Mouse (Mus musculus) cortical plate, adult 2 months (tissue): ENCODE data around the gene Actn4. TPM values are rescaled to one million over a fixed set of nuclear protein-coding genes. Genes with fewer than 3 reads are reported as not detected.

Experiments used
- H3K27ac ChIP-seq: fragments of 200-500 bp; 2 replicates; pipeline ENCODE4 v1.5.1; 2012; ENCODE audit warnings: low read length, control low read depth, inconsistent platforms; ENCODE audit not compliant: insufficient read depth
- H3K4me1 ChIP-seq: fragments of 200-500 bp; 2 replicates; pipeline ENCODE4 v1.6.1; 2011; ENCODE audit warnings: low read length; ENCODE audit not compliant: control insufficient read depth, insufficient read depth
- H3K4me3 ChIP-seq: fragments of 200-500 bp; 2 replicates; pipeline ENCODE4 v1.5.1; 2011; ENCODE audit warnings: mild to moderate bottlenecking, low read length, control low read depth; ENCODE audit not compliant: insufficient read depth
- CTCF ChIP-seq: fragments of 200-500 bp; IDR thresholded peaks from 2 replicates; pipeline ENCODE4 v1.5.1; 2011; ENCODE audit warnings: mild to moderate bottlenecking, control low read depth, low read length; ENCODE audit not compliant: insufficient read depth; ENCODE audit errors: extremely low read depth
- POLR2A ChIP-seq: fragments of 200-500 bp; IDR thresholded peaks from 2 replicates; pipeline ENCODE4 v1.6.1; 2011; ENCODE audit warnings: mild to moderate bottlenecking, low read length, control low read depth; ENCODE audit not compliant: insufficient read depth; ENCODE audit errors: extremely low read depth
- polyA plus RNA-seq: library from polyadenylated mRNA; depleted of rRNA; stranded (reverse); fragments of >200 nt; gene quantifications from 2 replicates; pipeline ENCODE4 v1.2.3, GENCODE M21; 2012

Gene Actn4
- polyA plus RNA-seq, 1 experiment, result 178 TPM

DNA sequence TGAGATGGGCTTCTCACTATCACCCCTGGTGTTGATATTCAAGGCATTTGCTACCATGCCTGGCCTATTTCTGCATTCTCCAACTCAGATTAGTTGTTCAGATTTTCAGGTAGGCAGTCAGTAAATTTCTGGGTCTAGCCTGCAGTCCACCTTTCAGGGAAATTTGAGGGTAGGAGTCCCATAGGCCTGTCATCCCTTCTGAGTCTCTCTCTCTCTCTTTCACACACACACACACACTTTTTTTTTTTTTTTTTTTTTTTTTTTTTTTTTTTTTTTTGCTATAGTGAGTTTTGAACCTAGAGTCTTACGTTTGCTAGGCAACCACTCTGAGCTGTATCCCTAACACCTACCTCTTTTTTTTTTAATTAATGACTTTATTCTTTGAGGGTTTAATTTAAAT lies 22.3 kb upstream of the Actn4 start:
- Histone ChIP-seq H3K4me3 (no peak overlapping the region), H3K4me1 (peaks cover 4% of the 10 kb centered on the region), H3K27ac (no peak overlapping the region)
- no peak for TF ChIP-seq POLR2A
- TF ChIP-seq CTCF, result no peak

DNA sequence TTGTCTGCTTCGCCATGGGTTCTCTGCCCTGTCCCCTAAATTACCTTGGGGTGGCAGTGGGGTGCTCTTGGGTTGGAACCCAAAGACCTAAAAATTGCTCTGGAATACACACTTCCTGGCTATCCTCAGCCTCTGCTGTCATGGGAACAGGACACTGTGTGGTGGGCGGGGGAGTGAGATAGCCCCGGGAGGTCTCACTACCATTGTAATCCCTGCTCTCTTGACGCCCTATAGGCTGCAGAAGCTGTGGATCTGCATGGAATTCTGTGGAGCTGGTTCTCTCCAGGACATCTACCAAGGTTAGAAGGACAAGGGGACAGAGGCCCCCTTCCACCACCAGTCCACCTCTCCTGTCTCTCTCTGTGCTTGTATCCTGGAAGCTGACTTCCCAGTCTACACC lies 21.7 kb upstream of the Actn4 start:
- Histone ChIP-seq H3K4me1 (peaks cover 4% of the 10 kb centered on the region), H3K4me3 (no peak overlapping the region), H3K27ac (no peak overlapping the region)
- TF ChIP-seq CTCF (no peak), POLR2A (no peak)

DNA sequence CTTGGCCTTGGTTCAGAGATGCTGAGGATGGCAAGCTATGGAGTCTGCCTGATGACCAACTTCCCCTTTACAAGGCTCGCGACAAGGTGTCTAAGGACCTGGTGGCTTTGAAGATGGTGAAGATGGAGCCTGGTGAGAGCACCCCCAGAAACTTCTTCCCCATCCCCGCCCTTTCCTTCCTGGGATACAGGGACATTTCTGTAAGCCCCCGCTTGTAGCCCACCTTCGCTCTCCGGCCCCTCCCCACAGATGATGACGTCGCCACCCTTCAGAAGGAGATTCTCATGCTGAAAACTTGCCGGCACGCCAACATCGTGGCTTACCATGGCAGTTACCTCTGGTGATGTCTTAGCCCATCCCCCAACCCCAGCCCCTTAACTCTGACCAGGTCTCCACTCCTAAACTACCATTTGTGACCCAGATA lies 21.0 kb upstream of the Actn4 start:
- no peak for TF ChIP-seq POLR2A
- no peak for TF ChIP-seq CTCF
- Histone ChIP-seq H3K27ac (no peak overlapping the region), H3K4me1 (peaks cover 4% of the 10 kb centered on the region), H3K4me3 (no peak overlapping the region)

DNA sequence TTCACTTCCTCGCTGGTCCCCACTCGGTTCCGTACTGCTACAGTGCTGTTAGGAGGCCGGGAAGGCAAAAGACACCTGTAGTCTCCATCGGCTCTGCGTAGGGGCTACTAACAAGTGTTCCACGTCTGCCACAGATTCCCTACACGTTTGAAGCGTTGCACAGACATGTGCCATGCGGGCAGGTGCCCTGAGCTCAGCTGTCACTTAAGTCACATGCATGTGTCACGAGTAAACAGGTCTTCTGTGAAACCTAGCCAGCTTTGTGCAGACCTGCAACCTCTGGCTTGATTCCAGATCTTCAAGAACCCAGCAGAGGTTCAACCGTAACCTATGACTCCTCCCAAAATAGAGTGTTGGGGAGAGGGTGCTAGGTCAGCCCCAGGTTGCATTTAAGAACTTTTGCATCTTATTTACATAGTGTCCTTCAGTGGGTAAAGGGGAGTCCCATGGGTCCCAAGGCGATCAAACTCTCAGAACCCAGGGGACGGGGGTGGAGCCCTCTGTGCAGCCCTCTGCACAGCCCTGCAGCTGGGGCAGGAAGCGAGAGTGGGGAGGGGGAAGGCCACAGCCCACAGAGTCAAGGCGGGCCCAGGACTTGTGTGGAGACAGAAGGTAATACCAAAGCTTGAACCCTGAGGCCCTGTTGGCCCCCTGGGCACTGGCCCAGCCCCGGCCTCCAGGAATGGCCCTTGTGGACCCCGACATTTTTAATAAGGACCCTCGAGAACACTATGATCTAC lies 20.3 kb upstream of the Actn4 start:
- H3K4me1 ChIP-seq, result peaks cover 4% of the 10 kb centered on the region
- TF ChIP-seq CTCF, result no peak
- no peak for TF ChIP-seq POLR2A
- 0 out of 2 replicates have a peak overlapping the region, but pooled peaks have one; percentile 0 for H3K27ac ChIP-seq
- peak overlapping the region; percentile 64 for H3K4me3 ChIP-seq

DNA sequence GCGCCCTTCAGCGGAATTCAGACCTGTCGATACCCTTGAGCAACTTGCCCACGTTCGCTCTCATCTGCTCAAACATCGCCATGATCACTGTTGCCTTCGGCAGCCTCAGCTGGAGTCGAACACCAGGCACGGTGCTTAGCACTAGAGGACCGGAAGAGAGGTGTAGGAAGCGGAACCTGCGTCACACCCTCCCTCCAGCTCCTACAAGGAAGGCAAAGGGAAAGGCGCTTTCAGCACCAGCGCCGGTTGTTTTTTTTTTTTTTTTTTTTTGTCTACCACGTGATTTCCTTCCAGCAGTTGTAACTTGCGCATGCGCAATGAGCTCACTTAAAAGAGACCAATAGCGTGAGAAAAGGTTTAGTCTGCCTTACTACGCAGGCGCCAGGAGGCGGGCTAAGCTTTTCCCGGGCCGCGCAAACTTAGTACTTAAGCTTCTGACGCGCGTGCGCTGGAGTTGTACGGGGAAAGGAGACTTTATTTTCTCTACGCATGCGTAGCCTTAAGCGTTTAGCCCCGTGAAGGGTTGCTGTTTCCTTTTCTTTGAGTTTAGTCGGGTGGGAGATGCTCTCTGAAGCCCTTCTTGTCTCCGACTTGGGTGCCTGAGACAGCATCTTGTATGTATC lies 19.6 kb upstream of the Actn4 start, which contains the start of the genes Eif3k and Map4k1:
TSS of gene Eif3k (minus strand) at position 214 of the 623 bp plus-strand sequence.
TSS of gene Map4k1 (plus strand) at position 400 of the 623 bp plus-strand sequence.
- Histone ChIP-seq H3K4me3 (peak within 1 kb of the TSS; percentile 64), H3K4me1 (peaks cover 4% of the 10 kb centered on the region), H3K27ac (0 out of 2 replicates have a peak within 1 kb of the TSS, but pooled peaks have one; percentile 0)
- no peak for TF ChIP-seq CTCF
- peak; percentile 89 for TF ChIP-seq POLR2A

DNA sequence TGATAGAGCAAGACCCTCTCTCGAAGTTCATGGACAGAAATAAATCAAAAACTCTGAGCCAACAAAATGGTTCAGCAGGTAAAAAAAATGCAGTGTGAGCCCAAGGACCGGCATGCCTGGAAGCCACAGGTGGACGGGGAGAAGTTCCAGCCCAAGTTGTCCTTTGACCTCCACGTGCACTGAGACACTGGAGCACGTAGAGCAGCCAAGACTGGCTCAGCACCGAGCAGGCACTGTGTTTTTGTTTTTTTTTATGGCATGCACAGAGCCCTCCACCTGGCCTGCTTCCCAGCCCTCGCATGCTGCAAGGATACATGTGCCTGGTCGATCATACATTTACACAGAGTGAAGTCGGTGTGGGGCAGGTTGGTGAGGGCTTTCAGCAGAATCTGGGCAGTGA lies 15.4 kb upstream of the Actn4 start:
- Histone ChIP-seq H3K4me3 (no peak overlapping the region), H3K4me1 (peaks cover 4% of the 10 kb centered on the region), H3K27ac (no peak overlapping the region)
- no peak for TF ChIP-seq CTCF
- TF ChIP-seq POLR2A, result no peak

DNA sequence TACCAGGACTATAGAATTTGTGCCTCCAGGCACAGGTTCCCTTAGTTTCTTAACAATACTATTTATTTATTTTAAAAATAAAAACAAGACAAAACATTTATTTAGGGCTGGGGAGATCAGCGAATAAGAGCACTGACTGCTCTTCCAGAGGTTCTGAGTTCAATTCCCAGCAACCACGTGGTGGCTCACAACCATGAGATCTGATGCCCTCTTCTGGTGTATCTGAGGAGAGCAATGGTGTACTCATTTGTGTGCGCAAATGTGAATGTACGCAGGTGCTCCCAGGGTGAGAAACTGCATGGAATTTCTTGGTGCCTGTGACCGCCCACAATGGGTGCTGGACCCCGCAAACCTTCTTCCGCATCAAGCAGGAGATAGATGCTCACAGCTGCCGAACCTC lies 10.9 kb upstream of the Actn4 start:
- H3K4me3 ChIP-seq, result no peak overlapping the region
- no peaks in the 10 kb centered on the region for H3K4me1 ChIP-seq
- TF ChIP-seq CTCF (peak; percentile 39; the same call in 1 of the 2 replicates), POLR2A (no peak)
- H3K27ac ChIP-seq, result no peak overlapping the region

DNA sequence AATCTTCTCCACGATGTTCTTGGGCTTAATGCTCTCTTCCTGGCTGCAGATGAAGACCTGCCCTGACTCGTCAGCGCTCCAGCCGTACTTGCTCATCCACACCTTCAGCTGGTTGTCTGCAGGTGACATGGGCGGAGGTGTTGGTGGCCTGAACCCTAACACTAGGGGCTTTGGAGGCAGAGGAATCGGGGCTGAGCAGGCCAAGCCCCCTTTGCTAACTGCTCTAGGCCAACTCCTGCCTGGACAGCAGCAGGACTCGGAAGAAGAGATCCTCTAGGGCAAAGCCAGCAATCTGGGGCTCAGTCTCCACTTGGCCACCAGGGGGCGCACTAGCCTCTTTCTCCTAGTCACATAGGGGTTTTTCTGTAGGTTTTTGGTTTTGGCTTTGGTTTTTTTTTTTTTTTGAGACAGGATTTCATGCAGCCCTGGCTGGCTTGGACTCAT lies 10.4 kb upstream of the Actn4 start:
- Histone ChIP-seq H3K4me3 (no peak overlapping the region), H3K4me1 (no peaks in the 10 kb centered on the region), H3K27ac (no peak overlapping the region)
- TF ChIP-seq POLR2A (no peak), CTCF (peak; percentile 63)

DNA sequence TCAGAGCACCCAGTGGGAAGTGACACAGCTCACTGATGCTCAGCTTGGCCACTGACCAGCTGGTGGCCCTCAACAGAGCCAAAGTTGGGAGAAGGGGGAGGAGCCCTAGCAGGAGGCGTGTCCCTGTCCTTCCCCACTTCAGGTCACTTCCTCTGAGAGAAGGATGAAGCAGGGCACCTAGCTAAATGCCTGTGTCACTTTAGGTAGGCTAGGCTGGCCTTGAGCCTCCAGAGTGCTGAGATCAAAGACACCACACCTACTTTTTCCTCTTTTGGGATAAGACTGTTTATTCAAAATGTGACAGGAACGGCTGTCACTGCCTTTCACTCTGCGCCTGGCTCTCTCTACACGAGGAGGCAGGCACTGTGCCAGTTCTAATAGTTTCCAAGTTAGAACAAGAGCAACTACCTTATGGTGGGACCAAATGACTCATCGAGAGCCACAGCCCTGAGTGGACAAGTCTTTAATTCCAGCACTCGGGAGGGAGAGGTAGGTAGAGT lies 9.7 kb upstream of the Actn4 start:
- TF ChIP-seq POLR2A (no peak), CTCF (no peak)
- H3K4me1 ChIP-seq, result no peaks in the 10 kb centered on the region
- no peak overlapping the region for H3K27ac ChIP-seq
- H3K4me3 ChIP-seq, result no peak overlapping the region
